Mouse (Mus musculus): ENCODE results near the gene Dnajc5. TPM values are rescaled to one million over a fixed set of nuclear protein-coding genes. Genes with fewer than 3 reads are reported as not detected.

Dnajc5 gene
- polyA plus RNA-seq, 1 experiment from 2014 or later: 150 TPM

DNA sequence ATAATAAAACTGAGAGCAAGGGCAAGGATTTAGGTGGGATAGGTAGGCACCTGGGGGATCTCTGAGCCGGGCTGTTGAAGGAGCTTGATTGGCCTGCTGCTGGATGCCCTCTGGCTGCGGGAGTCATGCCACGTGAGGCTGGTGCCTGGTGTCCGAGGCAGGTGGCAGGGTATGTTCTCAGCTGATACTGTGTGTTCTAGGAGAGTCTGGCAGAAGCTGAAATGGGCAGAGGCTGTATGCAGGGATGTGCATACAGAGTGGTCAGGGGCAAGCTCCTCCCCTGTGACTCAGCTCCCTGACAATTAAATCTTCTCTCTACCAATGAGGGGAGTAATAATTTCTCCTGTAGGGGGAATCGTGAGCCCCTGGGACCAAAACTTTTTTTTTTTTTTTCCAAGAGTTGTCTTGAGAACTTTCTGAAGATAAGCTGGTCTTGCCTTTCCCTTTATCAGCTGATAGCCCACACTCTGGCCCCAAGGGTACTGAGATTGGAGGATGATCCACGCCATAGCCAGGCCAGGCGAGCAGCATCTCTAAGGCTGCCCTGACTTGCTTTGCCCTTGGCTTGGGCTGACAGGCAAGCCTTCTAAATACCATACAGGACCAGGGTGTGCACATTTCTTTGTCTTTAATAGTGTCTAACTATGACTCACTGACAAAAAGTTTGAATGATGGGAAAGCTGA, 77.2 kb downstream of the Dnajc5 start:
- no peak for ATAC-seq (ENCODE audit: low FRiP score)
- Histone ChIP-seq H3K9me3 (replicated peaks) (no peaks in the 10 kb centered on the region), H3K4me1 (peaks cover 41% of the 10 kb centered on the region), H3K36me3 (peaks cover 10% of the 10 kb centered on the region), H3K27ac (no peak overlapping the region), H3K27me3 (no peaks in the 10 kb centered on the region), H3K4me2 (replicated peaks) (peak overlapping the region; percentile 63), H3K9ac (peak overlapping the region; percentile 87; the same call in 1 of the 2 replicates), H3K4me3 (0 out of 2 replicates have a peak overlapping the region, but pooled peaks have one; percentile 66)
- 69% methylated on average over 7 of the region's 7 CpGs for WGBS

DNA sequence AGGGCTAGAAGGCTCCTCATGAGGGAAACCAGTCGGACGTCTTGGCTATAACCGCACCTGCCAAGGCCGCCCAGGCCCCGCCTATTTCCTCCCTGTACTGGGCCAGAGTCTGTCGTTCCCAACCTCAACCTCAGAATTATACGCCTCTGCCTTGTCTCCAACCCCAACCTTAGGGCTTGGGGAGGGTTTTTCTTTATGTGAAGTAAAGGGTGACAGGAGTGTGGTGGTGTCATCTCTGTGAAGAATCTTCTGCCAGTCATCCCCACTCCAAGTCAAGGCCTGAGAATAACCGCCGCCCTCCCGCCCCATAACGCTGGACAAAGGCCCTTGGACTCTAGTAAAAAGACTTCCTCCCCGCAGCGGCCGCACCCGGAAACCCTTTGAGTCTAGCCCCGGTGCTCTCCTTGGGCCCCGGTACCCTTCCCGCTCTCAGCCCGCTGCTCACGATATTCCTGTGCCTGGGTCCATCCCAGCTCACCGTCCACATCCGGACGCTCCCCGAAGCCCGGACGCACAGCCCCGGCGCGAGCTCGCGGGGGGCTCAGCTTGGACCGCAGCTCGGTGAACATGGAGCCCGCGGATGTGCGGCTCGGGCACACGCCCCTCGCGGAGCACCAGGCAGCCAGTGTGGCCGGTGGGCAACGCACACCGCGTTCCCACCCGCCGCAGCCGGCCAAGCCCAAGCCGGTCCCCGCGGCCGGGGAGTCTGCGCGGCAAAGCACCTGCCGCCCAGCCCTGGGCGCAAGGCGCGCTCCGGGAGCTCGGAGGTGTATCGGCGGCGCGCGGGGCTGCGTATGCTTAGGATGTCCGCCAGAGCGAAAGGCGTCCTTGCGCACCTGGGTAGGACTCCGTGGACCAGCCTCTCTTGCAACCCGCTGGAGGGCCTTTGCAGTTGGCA, 78.4 kb downstream of the Dnajc5 start, which contains the start of gene Samd10:
TSS of gene Samd10 (minus strand) at position 759 of the 898 bp plus-strand sequence.
- 2% methylated on average over 64 of the region's 71 CpGs for WGBS
- Histone ChIP-seq H3K4me1 (peaks cover 34% of the 10 kb centered on the region), H3K27me3 (no peaks in the 10 kb centered on the region), H3K9me3 (replicated peaks) (no peaks in the 10 kb centered on the region), H3K4me2 (replicated peaks) (peak within 1 kb of the TSS; percentile 63), H3K4me3 (peak within 1 kb of the TSS; percentile 66), H3K9ac (peak within 1 kb of the TSS; percentile 87), H3K27ac (peak within 1 kb of the TSS; percentile 94), H3K36me3 (peaks cover 10% of the 10 kb centered on the region)
- ATAC-seq (ENCODE audit: low FRiP score): peak; percentile 32

DNA sequence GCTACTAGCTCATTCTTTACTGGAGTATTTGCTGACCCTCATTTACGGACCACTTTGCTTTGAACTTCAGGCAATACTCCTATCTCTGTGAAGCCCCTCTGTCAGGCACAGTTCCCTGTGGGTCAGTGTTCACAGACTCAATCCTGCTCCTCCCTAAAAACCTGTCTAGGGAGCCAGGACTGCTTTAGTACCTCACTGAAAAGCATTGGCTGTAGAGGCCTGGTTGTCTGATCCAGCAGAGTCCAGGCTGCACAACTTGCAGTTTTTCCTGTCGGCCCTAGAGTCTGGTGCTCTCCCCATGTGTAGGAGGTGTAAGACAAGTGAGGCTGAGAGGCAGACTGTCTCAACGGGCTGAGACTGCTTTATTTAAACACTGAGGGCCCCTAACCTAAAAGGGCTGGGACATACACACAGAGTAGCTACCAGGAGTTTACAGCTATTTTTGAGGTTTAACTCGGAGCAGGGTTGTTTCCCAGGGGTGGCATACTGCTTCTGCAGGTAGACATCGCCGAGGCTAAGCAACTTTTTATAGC, 80.0 kb downstream of the Dnajc5 start:
- Histone ChIP-seq H3K9ac (0 out of 2 replicates have a peak overlapping the region, but pooled peaks have one; percentile 93), H3K4me3 (peak overlapping the region; percentile 88), H3K9me3 (replicated peaks) (no peaks in the 10 kb centered on the region), H3K4me1 (peaks cover 34% of the 10 kb centered on the region), H3K27me3 (no peaks in the 10 kb centered on the region), H3K36me3 (peaks cover 10% of the 10 kb centered on the region), H3K27ac (peak overlapping the region; percentile 82; the same call in 1 of the 2 replicates), H3K4me2 (replicated peaks) (peak overlapping the region; percentile 87)
- WGBS: 66% methylated on average over 6 of the region's 6 CpGs
- ATAC-seq (ENCODE audit: low FRiP score): no peak

DNA sequence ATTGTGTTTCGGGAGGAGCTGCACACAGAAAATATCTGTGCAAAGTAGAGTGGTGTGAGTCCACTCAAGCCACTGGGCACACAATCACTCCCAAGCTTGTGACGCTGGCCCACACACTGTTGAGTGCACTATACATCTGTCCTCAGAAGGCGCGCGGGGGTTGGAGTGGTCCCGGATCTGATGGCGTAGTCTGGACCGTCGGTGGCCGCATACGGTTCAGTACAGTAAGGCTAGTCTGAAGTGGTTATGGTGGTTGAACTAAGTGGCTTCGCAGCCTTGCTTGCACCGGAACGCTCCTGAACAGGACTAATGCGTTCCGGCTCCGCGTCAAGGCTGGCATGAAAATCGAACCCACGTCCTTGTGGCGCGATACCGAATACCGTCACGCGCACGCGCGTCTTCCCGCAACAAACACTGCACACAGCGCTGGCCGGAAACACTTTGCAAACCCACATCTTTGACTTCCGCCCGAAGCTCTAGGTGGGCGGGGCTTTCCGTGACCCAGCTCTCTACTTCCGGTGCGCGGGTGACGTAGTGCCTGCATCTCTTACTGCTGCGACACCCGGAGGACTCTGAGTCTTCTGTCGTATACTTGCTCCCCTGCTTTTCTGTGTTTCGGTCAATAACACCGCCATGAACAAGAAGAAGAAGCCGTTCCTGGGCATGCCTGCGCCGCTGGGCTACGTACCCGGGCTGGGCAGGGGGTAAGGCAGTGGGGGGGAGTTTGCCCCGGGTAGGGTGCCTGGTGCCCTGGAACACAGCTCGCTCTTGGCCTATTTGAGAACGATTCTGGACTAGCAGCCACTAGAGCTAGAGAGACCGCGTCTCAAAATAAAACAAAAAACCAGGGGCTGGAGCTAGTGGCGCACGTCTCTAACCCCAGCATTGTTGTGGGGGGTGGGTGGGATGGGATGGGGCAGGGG, 80.8 kb downstream of the Dnajc5 start:
- Histone ChIP-seq H3K9me3 (replicated peaks) (no peaks in the 10 kb centered on the region), H3K27ac (peak overlapping the region; percentile 82), H3K4me2 (replicated peaks) (peak overlapping the region; percentile 87), H3K4me3 (peak overlapping the region; percentile 88), H3K4me1 (peaks cover 34% of the 10 kb centered on the region), H3K36me3 (peaks cover 7% of the 10 kb centered on the region), H3K9ac (peak overlapping the region; percentile 93), H3K27me3 (no peaks in the 10 kb centered on the region)
- 1% methylated on average over 57 of the region's 57 CpGs for WGBS
- peak; percentile 93 for ATAC-seq (ENCODE audit: low FRiP score)

DNA sequence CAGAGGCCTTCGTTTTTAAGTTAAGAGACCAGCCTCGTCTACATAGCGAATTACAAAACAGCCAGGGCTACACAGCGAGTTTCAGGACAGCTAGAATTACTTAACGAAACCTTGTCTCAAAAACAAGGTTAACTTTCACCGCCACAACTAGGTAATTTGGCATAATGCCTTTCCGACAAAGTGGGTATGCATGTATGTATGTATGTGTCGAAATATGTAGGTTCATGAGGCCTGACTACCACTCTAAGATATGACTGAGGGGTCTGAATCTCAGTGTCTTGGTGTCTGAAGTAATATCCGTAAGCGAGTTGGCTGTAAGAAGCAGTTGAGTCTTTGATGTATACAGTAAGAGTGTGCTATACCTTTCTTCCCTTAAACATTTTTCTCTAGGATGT, 81.5 kb downstream of the Dnajc5 start:
- H3K27ac ChIP-seq: peak overlapping the region; percentile 82
- ATAC-seq (ENCODE audit: low FRiP score): no peak
- H3K36me3 ChIP-seq: 0 out of 2 replicates have a peak, but pooled peaks cover 3% of the 10 kb centered on the region
- WGBS: 30% methylated on average over 10 of the region's 10 CpGs
- peak overlapping the region; percentile 88 for H3K4me3 ChIP-seq
- H3K9ac ChIP-seq: peak overlapping the region; percentile 93
- H3K9me3 ChIP-seq (replicated peaks): no peaks in the 10 kb centered on the region
- H3K4me2 ChIP-seq (replicated peaks): peak overlapping the region; percentile 87
- H3K4me1 ChIP-seq: peaks cover 34% of the 10 kb centered on the region
- H3K27me3 ChIP-seq: no peaks in the 10 kb centered on the region

DNA sequence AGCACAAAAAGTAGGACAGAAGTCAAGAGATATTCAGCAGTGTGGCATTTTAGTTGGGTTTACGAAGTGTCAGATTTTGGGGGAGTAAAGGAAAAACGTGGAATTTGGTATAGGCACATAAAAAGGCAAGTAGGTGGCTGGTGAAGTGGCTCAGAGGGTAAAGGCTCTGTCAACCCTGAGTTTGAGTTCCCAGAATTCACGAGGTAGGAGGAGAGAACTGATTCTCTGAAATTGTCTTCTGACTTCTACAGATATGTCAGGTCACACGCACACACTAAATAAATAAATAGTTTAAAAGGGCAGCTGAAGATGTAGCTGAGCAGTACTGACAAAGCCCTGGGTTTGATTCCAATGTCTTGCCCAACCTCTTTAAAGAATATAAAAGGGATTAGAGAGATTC, 82.1 kb downstream of the Dnajc5 start:
- no peaks in the 10 kb centered on the region for H3K27me3 ChIP-seq
- H3K4me3 ChIP-seq: peak overlapping the region; percentile 88; the same call in 1 of the 2 replicates
- H3K9me3 ChIP-seq (replicated peaks): no peaks in the 10 kb centered on the region
- H3K27ac ChIP-seq: no peak overlapping the region
- peaks cover 30% of the 10 kb centered on the region for H3K4me1 ChIP-seq
- no peak for ATAC-seq (ENCODE audit: low FRiP score)
- 77% methylated on average over 4 of the region's 4 CpGs for WGBS
- H3K36me3 ChIP-seq: 0 out of 2 replicates have a peak, but pooled peaks cover 3% of the 10 kb centered on the region
- peak overlapping the region; percentile 87; the same call in 1 of the 2 replicates for H3K4me2 ChIP-seq (replicated peaks)
- H3K9ac ChIP-seq: no peak overlapping the region

Small RNA genes within 50 kb of the gene (microRNA-seq; reads per million reads assigned to microRNA genes)
- gene Mir7006: not detected

Other genes starting within 250 kb of the Dnajc5 start
- gene Gmeb2, start 232.4 kb upstream of the Dnajc5 start, polyA plus RNA-seq (2016; fragmentation: Nextera tagmentation; extraction: Ambion mirVana): 21.9 and 22.5 TPM in 2 replicates
- 502 and 505 TPM in 2 replicates for gene Stmn3, start 206.0 kb upstream of the Dnajc5 start, polyA plus RNA-seq (2016; fragmentation: Nextera tagmentation; extraction: Ambion mirVana)
- 47.8 and 49.2 TPM in 2 replicates for gene Rtel1, start 200.7 kb upstream of the Dnajc5 start, polyA plus RNA-seq (2016; fragmentation: Nextera tagmentation; extraction: Ambion mirVana)
- 71.7 and 74.7 TPM in 2 replicates for gene Zgpat, start 155.6 kb upstream of the Dnajc5 start, polyA plus RNA-seq (2016; fragmentation: Nextera tagmentation; extraction: Ambion mirVana)
- 68.5 and 76.6 TPM in 2 replicates for gene Arfrp1, start 155.1 kb upstream of the Dnajc5 start, polyA plus RNA-seq (2016; fragmentation: Nextera tagmentation; extraction: Ambion mirVana)
- 37.8 and 41.8 TPM in 2 replicates for gene Lime1, start 140.4 kb upstream of the Dnajc5 start, polyA plus RNA-seq (2016; fragmentation: Nextera tagmentation; extraction: Ambion mirVana)
- gene Zbtb46, start 61.1 kb upstream of the Dnajc5 start, polyA plus RNA-seq (2016; fragmentation: Nextera tagmentation; extraction: Ambion mirVana): 22.3 and 22.7 TPM in 2 replicates
- 0.12 TPM in 1 of 2 replicates, not detected in the other for gene Abhd16b, start 27.3 kb upstream of the Dnajc5 start, polyA plus RNA-seq (2016; fragmentation: Nextera tagmentation; extraction: Ambion mirVana)
- gene Tpd52l2, start 23.3 kb upstream of the Dnajc5 start, polyA plus RNA-seq (2016; fragmentation: Nextera tagmentation; extraction: Ambion mirVana): 120 and 121 TPM in 2 replicates
- 64.2 and 66.3 TPM in 2 replicates for gene Uckl1, start 64.4 kb downstream of the Dnajc5 start, polyA plus RNA-seq (2016; fragmentation: Nextera tagmentation; extraction: Ambion mirVana)
- 72.0 and 72.4 TPM in 2 replicates for gene Prpf6, start 71.4 kb downstream of the Dnajc5 start, polyA plus RNA-seq (2016; fragmentation: Nextera tagmentation; extraction: Ambion mirVana)
- 91.0 and 97.7 TPM in 2 replicates for gene Zfp512b, start 72.3 kb downstream of the Dnajc5 start, polyA plus RNA-seq (2016; fragmentation: Nextera tagmentation; extraction: Ambion mirVana)
- 97.4 and 101 TPM in 2 replicates for gene Samd10, start 78.7 kb downstream of the Dnajc5 start, polyA plus RNA-seq (2016; fragmentation: Nextera tagmentation; extraction: Ambion mirVana)
- gene Gm29797, start 136.5 kb downstream of the Dnajc5 start, polyA plus RNA-seq (2016; fragmentation: Nextera tagmentation; extraction: Ambion mirVana): 0.30 and 0.43 TPM in 2 replicates
- 21.4 and 22.0 TPM in 2 replicates for gene Sox18, start 151.2 kb downstream of the Dnajc5 start, polyA plus RNA-seq (2016; fragmentation: Nextera tagmentation; extraction: Ambion mirVana)
- 27.7 and 29.9 TPM in 2 replicates for gene Tcea2, start 159.8 kb downstream of the Dnajc5 start, polyA plus RNA-seq (2016; fragmentation: Nextera tagmentation; extraction: Ambion mirVana)
- gene Rgs19, start 173.5 kb downstream of the Dnajc5 start, polyA plus RNA-seq (2016; fragmentation: Nextera tagmentation; extraction: Ambion mirVana): 49.4 and 54.4 TPM in 2 replicates
- gene Lkaaear1, start 178.0 kb downstream of the Dnajc5 start, polyA plus RNA-seq (2016; fragmentation: Nextera tagmentation; extraction: Ambion mirVana): not detected in 2 replicates
- gene Oprl1, start 194.5 kb downstream of the Dnajc5 start, polyA plus RNA-seq (2016; fragmentation: Nextera tagmentation; extraction: Ambion mirVana): 42.7 and 43.2 TPM in 2 replicates
- 57.8 and 62.1 TPM in 2 replicates for gene Myt1, start 242.8 kb downstream of the Dnajc5 start, polyA plus RNA-seq (2016; fragmentation: Nextera tagmentation; extraction: Ambion mirVana)

Data from hindbrain, embryonic 12.5 days (tissue).